Mouse (Mus musculus) limb, embryonic 15.5 days (tissue): ENCODE results near the gene Wnt11. TPM values are rescaled to one million over a fixed set of nuclear protein-coding genes. Genes with fewer than 3 reads are reported as not detected.

Source experiments
- ATAC-seq: fragments of 200-750 bp; cut with Nextera tagmentation; 2 replicates; pipeline ENCODE4 v1.8.0; 2017; ENCODE audit warnings: low read depth, moderate TSS enrichment; ENCODE audit not compliant: insufficient number of reproducible peaks, low FRiP score, low TSS enrichment
- H3K27ac ChIP-seq: fragments of 300-500 bp; sonication (generic); 2 replicates; pipeline ENCODE4 v1.5.1; 2015; ENCODE audit warnings: moderate library complexity, mild to moderate bottlenecking, inconsistent platforms
- H3K27me3 ChIP-seq: fragments of 300-500 bp; sonication (generic); 2 replicates; pipeline ENCODE4 v1.6.1; 2015; ENCODE audit warnings: inconsistent platforms
- H3K36me3 ChIP-seq: fragments of 300-500 bp; sonication (generic); 2 replicates; pipeline ENCODE4 v1.6.1; 2015; ENCODE audit warnings: inconsistent platforms
- H3K4me1 ChIP-seq: fragments of 300-500 bp; sonication (generic); 2 replicates; pipeline ENCODE4 v1.6.1; 2015; ENCODE audit warnings: inconsistent platforms
- H3K4me2 ChIP-seq: fragments of 300-500 bp; sonication (generic); 2 replicates; pipeline ENCODE4 v1.6.1; 2015; ENCODE audit warnings: mild to moderate bottlenecking, inconsistent platforms
- H3K4me3 ChIP-seq: fragments of 300-500 bp; sonication (generic); 2 replicates; pipeline ENCODE4 v1.5.1; 2015; ENCODE audit warnings: mild to moderate bottlenecking, inconsistent platforms
- H3K9ac ChIP-seq: fragments of 300-500 bp; sonication (generic); 2 replicates; pipeline ENCODE4 v1.6.1; 2015; ENCODE audit warnings: inconsistent platforms
- H3K9me3 ChIP-seq: fragments of 300-500 bp; sonication (generic); 2 replicates; pipeline ENCODE4 v1.6.1; 2016; ENCODE audit warnings: inconsistent platforms
- WGBS: fragments of 180-500 bp; shearing (Covaris S2); methylation state at CpG from one replicate; pipeline ENCODE4 v1.1.7; 2015; 5-methylcytosine and 5-hydroxymethylcytosine counted together
- polyA plus RNA-seq: library from polyadenylated mRNA; unstranded; fragments of >200 nt; fragmentation: Nextera tagmentation; extraction: Ambion mirVana; gene quantifications from 2 replicates; pipeline ENCODE4 v1.2.1, GENCODE M21; 2015

Wnt11 gene
- polyA plus RNA-seq, 1 experiment from 2014 or later, result 29.1 TPM

DNA sequence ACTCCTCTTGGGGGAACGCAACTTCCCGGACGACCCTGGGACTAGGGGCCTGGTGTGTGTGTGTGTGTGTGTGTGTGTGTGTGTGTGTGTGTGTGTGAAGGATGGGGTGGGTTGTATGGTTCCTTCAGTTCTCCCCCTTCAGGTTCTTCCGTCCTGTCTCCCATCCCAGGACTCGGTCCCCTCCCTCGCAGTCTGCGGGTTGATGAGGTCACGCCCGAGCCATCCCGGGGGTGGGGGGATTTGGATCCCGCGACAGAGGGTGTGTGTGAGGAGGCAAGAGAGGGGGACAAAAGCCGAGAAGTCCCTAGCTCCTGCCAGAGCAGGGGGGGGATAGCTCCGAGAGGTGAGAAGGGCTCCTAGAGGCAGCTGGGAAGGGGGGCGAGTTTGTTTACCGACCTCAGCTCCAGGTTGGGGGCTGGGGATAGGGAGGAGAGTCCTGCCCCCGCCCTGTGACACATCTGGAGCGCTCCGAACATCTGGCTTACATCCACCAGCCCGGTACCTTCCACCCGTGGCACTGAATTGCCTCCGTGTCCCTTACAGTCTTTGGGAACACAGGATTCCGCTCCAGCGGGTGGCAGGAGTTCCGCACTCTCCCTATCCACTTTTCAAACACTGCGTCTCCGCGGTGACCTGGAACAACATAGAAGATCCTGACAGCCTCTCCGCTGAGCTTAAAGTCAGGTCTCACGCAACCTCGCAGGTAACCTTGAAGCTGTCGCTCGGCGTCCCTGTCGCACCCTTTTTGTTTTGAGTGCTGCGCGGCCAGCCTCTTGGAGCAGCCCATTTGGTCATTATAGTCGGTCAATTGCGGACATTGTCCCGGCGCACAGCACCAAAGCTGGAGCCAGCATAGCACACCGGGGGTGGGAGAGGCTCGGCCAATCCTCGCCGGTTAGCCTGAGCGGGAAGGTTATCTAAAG lies 868 bp downstream of the Wnt11 start:
- Histone ChIP-seq H3K4me2 (peak overlapping the region; percentile 96), H3K9me3 (no peaks in the 10 kb centered on the region), H3K4me1 (peaks cover 68% of the 10 kb centered on the region), H3K9ac (peak overlapping the region; percentile 64), H3K4me3 (peak overlapping the region; percentile 63), H3K36me3 (no peaks in the 10 kb centered on the region), H3K27me3 (peaks cover 82% of the 10 kb centered on the region), H3K27ac (peak overlapping the region; percentile 69; the same call in 1 of the 2 replicates)
- under 1% methylated on average over 40 of the region's 46 CpGs for WGBS
- no peak for ATAC-seq

DNA sequence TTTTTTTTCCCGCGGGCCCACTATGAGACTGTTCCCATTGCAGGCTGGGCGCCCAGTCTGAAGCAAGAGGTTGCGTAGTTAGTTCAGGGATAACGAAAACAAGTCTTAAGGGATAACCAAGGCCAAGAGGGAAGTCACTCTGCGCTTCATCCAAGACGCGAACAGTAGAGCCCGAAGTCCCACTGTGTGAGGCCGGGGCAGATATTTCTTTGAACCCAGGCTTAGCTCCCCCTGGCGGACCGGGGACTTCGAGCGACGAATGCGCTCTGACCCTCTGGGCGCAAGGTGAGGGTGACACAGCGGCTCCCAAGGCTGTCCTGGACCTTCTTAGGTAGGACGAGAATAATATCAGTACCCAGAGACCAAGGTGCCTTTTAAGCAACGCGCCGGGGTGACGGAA lies 1.7 kb downstream of the Wnt11 start:
- 2% methylated on average over 23 of the region's 23 CpGs for WGBS
- no peaks in the 10 kb centered on the region for H3K9me3 ChIP-seq
- H3K36me3 ChIP-seq, result no peaks in the 10 kb centered on the region
- peak overlapping the region; percentile 96 for H3K4me2 ChIP-seq
- no peak overlapping the region; the same call in 1 of the 2 replicates for H3K27ac ChIP-seq
- H3K27me3 ChIP-seq, result peaks cover 82% of the 10 kb centered on the region
- peak overlapping the region; percentile 63 for H3K4me3 ChIP-seq
- no peak for ATAC-seq
- peak overlapping the region; percentile 64; the same call in 1 of the 2 replicates for H3K9ac ChIP-seq
- peaks cover 75% of the 10 kb centered on the region for H3K4me1 ChIP-seq

DNA sequence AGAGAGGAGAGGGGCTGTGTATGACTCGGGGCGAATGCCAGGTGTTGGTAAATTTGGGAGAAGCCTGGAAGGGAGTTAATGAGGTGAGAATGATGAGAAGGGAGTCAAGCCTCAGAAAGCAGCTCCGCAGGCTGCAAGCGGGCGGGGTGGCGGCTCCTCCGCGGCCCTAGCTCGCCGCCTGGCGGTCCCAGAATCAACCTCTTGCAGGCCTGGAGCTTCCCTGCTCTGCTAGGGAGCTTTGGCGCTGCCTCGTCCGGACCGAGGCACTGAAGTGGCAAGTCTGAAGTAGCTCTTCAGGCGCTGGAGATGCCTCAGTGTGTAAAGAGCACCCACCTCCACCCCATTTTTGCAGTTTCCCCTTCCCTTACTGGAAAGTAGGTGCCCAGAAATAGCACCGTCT lies 3.0 kb downstream of the Wnt11 start:
- Histone ChIP-seq H3K9ac (0 out of 2 replicates have a peak overlapping the region, but pooled peaks have one; percentile 51), H3K36me3 (no peaks in the 10 kb centered on the region), H3K27ac (peak overlapping the region; percentile 68), H3K27me3 (peaks cover 70% of the 10 kb centered on the region), H3K4me2 (peak overlapping the region; percentile 96), H3K9me3 (no peaks in the 10 kb centered on the region), H3K4me3 (peak overlapping the region; percentile 63), H3K4me1 (peaks cover 80% of the 10 kb centered on the region)
- WGBS, result 2% methylated on average over 17 of the region's 17 CpGs
- peak; percentile 49 for ATAC-seq

DNA sequence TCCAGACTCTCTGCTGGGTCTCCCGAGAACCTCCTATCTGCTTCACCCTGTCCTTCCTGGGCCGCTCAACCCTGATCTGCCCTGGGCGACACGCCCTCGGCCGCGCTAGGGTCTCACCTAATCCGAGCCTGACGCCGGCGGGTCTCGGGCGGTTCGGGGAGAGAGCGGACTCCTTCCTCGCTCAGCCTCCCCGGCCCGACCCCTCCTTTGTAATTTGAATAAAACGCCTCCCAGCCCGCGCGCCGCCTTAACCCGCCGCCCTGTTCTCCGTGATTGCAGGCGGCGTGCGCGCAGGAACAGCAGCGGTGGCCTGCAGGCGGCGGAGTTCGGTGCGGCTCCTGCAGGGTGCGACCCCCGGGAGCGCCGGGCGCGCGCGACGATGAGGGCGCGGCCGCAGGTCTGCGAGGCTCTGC lies 3.8 kb downstream of the Wnt11 start:
- H3K9me3 ChIP-seq, result no peaks in the 10 kb centered on the region
- peak overlapping the region; percentile 96 for H3K4me2 ChIP-seq
- peaks cover 87% of the 10 kb centered on the region for H3K4me1 ChIP-seq
- peaks cover 71% of the 10 kb centered on the region for H3K27me3 ChIP-seq
- peak overlapping the region; percentile 51 for H3K9ac ChIP-seq
- peak overlapping the region; percentile 63 for H3K27ac ChIP-seq
- peak overlapping the region; percentile 63 for H3K4me3 ChIP-seq
- no peaks in the 10 kb centered on the region for H3K36me3 ChIP-seq
- under 1% methylated on average over 48 of the region's 48 CpGs for WGBS
- peak; percentile 15; the same call in 1 of the 2 replicates for ATAC-seq

DNA sequence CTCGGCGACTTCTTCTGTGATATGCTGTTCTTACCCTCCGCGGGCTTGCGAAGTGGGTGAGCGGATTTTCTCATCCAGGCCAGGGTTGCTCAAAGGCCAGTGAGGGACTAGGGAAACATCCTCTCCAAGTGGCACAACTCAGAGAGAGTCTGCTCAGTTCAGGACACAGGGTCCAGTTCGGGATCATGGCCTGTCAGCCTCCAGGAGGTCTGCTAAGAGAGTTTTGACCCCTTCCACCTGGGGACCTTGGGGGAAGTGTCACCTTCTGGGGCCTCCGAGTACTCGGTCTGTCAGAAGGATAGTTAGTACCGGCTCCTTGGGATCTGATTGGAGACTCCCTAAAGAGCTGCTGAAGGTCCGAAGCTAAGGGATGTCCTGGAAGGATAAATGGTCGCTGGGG lies 4.4 kb downstream of the Wnt11 start:
- Histone ChIP-seq H3K27me3 (peaks cover 71% of the 10 kb centered on the region), H3K4me2 (peak overlapping the region; percentile 96), H3K9me3 (no peaks in the 10 kb centered on the region), H3K36me3 (no peaks in the 10 kb centered on the region), H3K9ac (peak overlapping the region; percentile 51; the same call in 1 of the 2 replicates), H3K4me3 (peak overlapping the region; percentile 63), H3K4me1 (peaks cover 91% of the 10 kb centered on the region), H3K27ac (no peak overlapping the region)
- ATAC-seq, result no peak
- WGBS, result 8% methylated on average over 12 of the region's 12 CpGs

GRCm38 (mm10) chr7:98840771-98841170 lies 5.9 kb downstream of the Wnt11 start:
- ATAC-seq, result no peak
- Histone ChIP-seq H3K9me3 (no peaks in the 10 kb centered on the region), H3K4me1 (peaks cover 80% of the 10 kb centered on the region), H3K27me3 (peaks cover 61% of the 10 kb centered on the region), H3K36me3 (no peaks in the 10 kb centered on the region), H3K9ac (no peak overlapping the region), H3K4me2 (peak overlapping the region; percentile 96; the same call in 1 of the 2 replicates), H3K4me3 (peak overlapping the region; percentile 63), H3K27ac (no peak overlapping the region)
- 54% methylated on average over 3 of the region's 3 CpGs for WGBS

DNA sequence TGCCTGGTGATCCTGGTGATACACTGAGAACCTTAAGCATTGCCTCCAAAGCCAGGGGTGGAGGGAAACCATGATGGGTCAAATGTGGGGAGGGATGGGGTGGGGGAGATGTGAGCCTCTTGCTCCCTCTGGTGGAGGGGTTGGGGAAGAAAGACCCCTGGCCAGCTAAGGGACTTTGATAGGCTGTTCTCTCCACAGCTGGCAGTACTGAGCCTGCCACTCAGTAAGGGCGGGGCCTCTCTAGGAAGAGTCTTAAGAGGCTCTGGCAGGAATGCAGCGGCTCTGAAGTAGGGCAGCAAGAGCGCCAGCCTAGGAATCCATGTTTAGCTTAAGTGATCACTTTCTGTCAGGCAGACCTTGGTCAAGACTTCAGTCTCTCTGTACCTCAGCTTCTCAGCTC lies 6.9 kb downstream of the Wnt11 start:
- 32% methylated on average over 3 of the region's 3 CpGs for WGBS
- ATAC-seq, result no peak
- Histone ChIP-seq H3K9me3 (no peaks in the 10 kb centered on the region), H3K36me3 (0 out of 2 replicates have a peak, but pooled peaks cover 2% of the 10 kb centered on the region), H3K4me2 (no peak overlapping the region), H3K4me3 (no peak overlapping the region), H3K9ac (no peak overlapping the region), H3K27ac (no peak overlapping the region), H3K4me1 (peaks cover 76% of the 10 kb centered on the region), H3K27me3 (peaks cover 52% of the 10 kb centered on the region)

DNA sequence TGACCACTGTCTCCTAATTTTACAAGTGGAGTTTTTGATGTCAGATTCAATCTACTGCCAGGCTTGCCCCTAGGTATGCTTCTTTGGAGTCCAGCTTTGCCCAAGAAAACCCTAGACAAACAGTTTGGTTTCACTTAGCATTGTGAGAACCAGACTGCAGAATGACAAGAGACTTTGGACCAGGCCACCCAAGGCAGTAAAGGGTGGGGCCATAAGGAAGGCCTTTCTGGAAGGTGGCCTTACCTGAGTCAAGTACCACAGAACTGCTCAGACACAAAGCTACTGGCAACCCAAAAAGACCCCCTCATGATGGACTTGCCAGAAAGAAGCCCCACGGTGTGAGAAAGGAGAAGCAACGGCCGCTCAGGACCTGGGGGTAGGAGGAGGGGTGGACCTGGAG lies 8.1 kb downstream of the Wnt11 start:
- no peaks in the 10 kb centered on the region for H3K9me3 ChIP-seq
- ATAC-seq, result no peak
- peaks cover 57% of the 10 kb centered on the region for H3K27me3 ChIP-seq
- no peak overlapping the region for H3K27ac ChIP-seq
- H3K4me2 ChIP-seq, result no peak overlapping the region
- no peak overlapping the region for H3K4me3 ChIP-seq
- 68% methylated on average over 3 of the region's 3 CpGs for WGBS
- H3K4me1 ChIP-seq, result peaks cover 68% of the 10 kb centered on the region
- no peak overlapping the region for H3K9ac ChIP-seq
- H3K36me3 ChIP-seq, result 0 out of 2 replicates have a peak, but pooled peaks cover 9% of the 10 kb centered on the region

DNA sequence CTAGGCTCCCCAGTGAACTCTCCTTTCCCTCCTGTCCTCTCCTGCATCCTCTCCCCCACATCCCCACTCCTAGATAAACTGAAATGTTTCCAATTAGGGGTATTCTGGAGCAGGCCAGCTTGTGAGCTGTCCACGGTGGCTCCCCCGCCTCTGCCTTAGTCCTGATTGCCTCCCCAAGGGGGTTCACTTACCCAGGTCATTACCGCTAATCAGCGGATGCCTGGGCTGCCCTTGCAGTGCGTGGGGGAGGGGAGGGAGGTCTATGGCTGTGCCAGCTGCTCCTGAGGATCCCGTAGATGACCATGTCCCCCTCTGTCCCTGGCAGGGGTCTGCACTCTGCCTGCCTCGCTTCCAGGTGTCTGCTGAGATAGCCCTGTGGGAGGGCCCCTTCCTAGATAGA lies 8.7 kb downstream of the Wnt11 start:
- no peak for ATAC-seq
- Histone ChIP-seq H3K36me3 (peaks cover 14% of the 10 kb centered on the region; the same call in 1 of the 2 replicates), H3K27ac (no peak overlapping the region), H3K4me3 (no peak overlapping the region), H3K27me3 (peaks cover 55% of the 10 kb centered on the region), H3K4me2 (no peak overlapping the region), H3K4me1 (peaks cover 63% of the 10 kb centered on the region), H3K9me3 (no peaks in the 10 kb centered on the region), H3K9ac (no peak overlapping the region)
- WGBS, result 31% methylated on average over 7 of the region's 7 CpGs

- ATAC-seq, result no peak
- Histone ChIP-seq H3K4me3 (no peak overlapping the region), H3K27ac (no peak overlapping the region), H3K36me3 (peaks cover 37% of the 10 kb centered on the region), H3K4me1 (peaks cover 57% of the 10 kb centered on the region), H3K4me2 (no peak overlapping the region), H3K9me3 (no peaks in the 10 kb centered on the region), H3K9ac (no peak overlapping the region), H3K27me3 (peaks cover 19% of the 10 kb centered on the region)
- 84% methylated on average over 8 of the region's 8 CpGs for WGBS
Measured at GRCm38 (mm10) chr7:98848899-98849640, 14.2 kb downstream of the Wnt11 start.

DNA sequence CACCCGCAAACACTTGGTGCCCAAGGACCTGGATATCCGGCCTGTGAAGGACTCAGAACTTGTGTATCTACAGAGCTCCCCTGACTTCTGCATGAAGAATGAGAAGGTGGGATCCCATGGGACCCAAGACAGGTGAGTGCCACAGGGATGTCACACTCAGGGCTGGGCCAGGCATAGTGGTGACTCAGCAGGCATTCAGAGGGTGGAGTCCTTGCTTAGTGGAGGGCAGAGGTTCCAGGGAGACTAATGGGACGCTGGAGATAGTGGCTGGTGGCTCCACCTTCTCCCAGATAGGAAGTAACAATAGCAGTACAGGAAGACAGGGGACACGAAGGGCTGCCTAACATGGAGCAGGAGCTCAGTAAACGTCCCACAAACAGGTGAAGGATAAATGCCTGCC lies 15.5 kb downstream of the Wnt11 start:
- Histone ChIP-seq H3K27me3 (peaks cover 15% of the 10 kb centered on the region), H3K4me1 (peaks cover 55% of the 10 kb centered on the region), H3K27ac (peak overlapping the region; percentile 59; the same call in 1 of the 2 replicates), H3K9me3 (no peaks in the 10 kb centered on the region), H3K4me2 (no peak overlapping the region), H3K9ac (no peak overlapping the region), H3K36me3 (peaks cover 38% of the 10 kb centered on the region), H3K4me3 (no peak overlapping the region)
- WGBS, result 88% methylated on average over 5 of the region's 5 CpGs
- ATAC-seq, result no peak
